Mouse (Mus musculus) heart, postnatal 0 days (tissue): ENCODE data around the gene Nxpe3.

Experiments used
- CTCF ChIP-seq: IDR thresholded peaks from 2 replicates; pipeline ENCODE4 v1.5.1; 2016; ENCODE audit warnings: antibody characterized with exemption, control low read depth, low read depth
- EP300 ChIP-seq: IDR thresholded peaks from 2 replicates; pipeline ENCODE4 v1.6.1; 2016; ENCODE audit warnings: antibody characterized with exemption, low read depth

- TF ChIP-seq CTCF: no peak
- no peak for TF ChIP-seq EP300
These were observed 90.3 kb downstream of the Nxpe3 start for GRCm38 (mm10) chr16:55804799-55805198.
